ENCODE assay signal across 9 mouse cellular contexts in genomic region chr11:57778349-57778748, GRCm38 (mm10). TPM values are rescaled to one million over a fixed set of nuclear protein-coding genes. Genes with fewer than 3 reads are reported as not detected.
DNase-seq lines count a peak whose midpoint lies in the region; ATAC-seq and TF ChIP-seq lines count a peak whose summit lies in the region.
"Had no signal": no experiment of that assay in that cellular context is flagged by ENCODE, and none has a peak within 500 bp of the region (broad histone marks: within the 10 kb centered on the region; RNA-seq: fewer than 3 reads in every experiment).

No protein-coding gene starts in this region.

- no peaks in the 10 kb centered on the region for H3K27me3 ChIP-seq in midbrain, embryonic 14.5 days (ENCODE audit: control insufficient read depth, insufficient read depth, low read length)
- H3K27me3 ChIP-seq in stomach, embryonic 15.5 days (replicated peaks) = no peaks in the 10 kb centered on the region

- H3K9me3 ChIP-seq in midbrain, embryonic 14.5 days (ENCODE audit: control insufficient read depth, low read length) = no peaks in the 10 kb centered on the region
- no peaks in the 10 kb centered on the region for H3K9me3 ChIP-seq in stomach, embryonic 15.5 days

- H3K4me2 ChIP-seq in midbrain, embryonic 14.5 days (ENCODE audit: low read length) = no peak overlapping the region
- no peak overlapping the region for H3K4me2 ChIP-seq in stomach, embryonic 15.5 days

- peak; percentile 93 for TF ChIP-seq CTCF in cortical plate, adult 2 months (IDR thresholded peaks at IDR 0.05; ENCODE audit: extremely low read depth, insufficient read depth, low read length)

- peak; percentile 34 for DNase-seq in gastrocnemius, postnatal 14 days
- DNase-seq in gastrocnemius, adult 8-10 months (ENCODE audit: low spot score in 2 of 2) = no peak
- DNase-seq in NIH3T3 (ENCODE audit: low read depth) = peak; percentile 86
- peak; percentile 65 for DNase-seq in heart, postnatal 4 days
- peak; percentile 37 for DNase-seq in left cerebral cortex, postnatal 4 days
- peak; percentile 93 for DNase-seq in midbrain, embryonic 14.5 days

- ATAC-seq in midbrain, embryonic 14.5 days (ENCODE audit: low FRiP score, low TSS enrichment) = peak; percentile 55; the same call in 1 of the 2 replicates
- peak; percentile 44; the same call in 1 of the 2 replicates for ATAC-seq in stomach, embryonic 15.5 days (ENCODE audit: insufficient read depth, low FRiP score, low read depth)

- TF ChIP-seq POLR2A in cortical plate, adult 2 months (IDR thresholded peaks at IDR 0.05; ENCODE audit: extremely low read depth, insufficient read depth, low read length) = no peak

- H3K27ac ChIP-seq in cortical plate, adult 2 months (ENCODE audit: insufficient read depth, low read length) = no peak overlapping the region
- H3K27ac ChIP-seq in midbrain, embryonic 14.5 days (replicated peaks; ENCODE audit: low read depth, low read length) = no peak overlapping the region
- H3K27ac ChIP-seq in stomach, embryonic 15.5 days = no peak overlapping the region

- no peak overlapping the region for H3K9ac ChIP-seq in midbrain, embryonic 14.5 days (replicated peaks; ENCODE audit: low read length)
- no peak overlapping the region for H3K9ac ChIP-seq in stomach, embryonic 15.5 days

- H3K4me1 ChIP-seq in cortical plate, adult 2 months (ENCODE audit: control insufficient read depth, insufficient read depth, low read length) = no peaks in the 10 kb centered on the region
- peaks cover 16% of the 10 kb centered on the region for H3K4me1 ChIP-seq in midbrain, embryonic 14.5 days (ENCODE audit: control insufficient read depth, insufficient read depth, low read length)
- 0 out of 2 replicates have a peak, but pooled peaks cover 7% of the 10 kb centered on the region for H3K4me1 ChIP-seq in stomach, embryonic 15.5 days

- H3K4me3 ChIP-seq in cortical plate, adult 2 months (ENCODE audit: insufficient read depth, low read length) = no peak overlapping the region
- H3K4me3 ChIP-seq in midbrain, embryonic 14.5 days (replicated peaks; ENCODE audit: low read depth, low read length) = no peak overlapping the region
- no peak overlapping the region for H3K4me3 ChIP-seq in stomach, embryonic 15.5 days (replicated peaks)

- 28% methylated on average over 5 of the region's 5 CpGs for WGBS in midbrain, embryonic 14.5 days
- 21% methylated on average over 5 of the region's 5 CpGs for WGBS in stomach, embryonic 15.5 days

- peaks cover 8% of the 10 kb centered on the region; the same call in 1 of the 2 replicates for H3K36me3 ChIP-seq in midbrain, embryonic 14.5 days (ENCODE audit: control insufficient read depth, insufficient read depth, low read length)
- H3K36me3 ChIP-seq in stomach, embryonic 15.5 days = no peaks in the 10 kb centered on the region

- intact Hi-C loops in gastrocnemius, postnatal 14 days (cut with DNase I; ENCODE audit: low total_unique reads) = loop anchor here (5.0 kb wide), 1 partner anchor 161 kb away; no protein-coding TSS in a partner anchor
- intact Hi-C loops in left cerebral cortex, postnatal 4 days (cut with DNase I) = loop anchor here (2.0 to 10.0 kb wide), 4 partner anchors 164 to 1644 kb away; no protein-coding TSS in a partner anchor

RNA-seq across cellular contexts. Expression of gene Sap30l, which starts 23.1 kb away (rescaled TPM):
- total RNA-seq in gastrocnemius, postnatal 14 days (2021) = 10 to 100 TPM; 22.9 to 24.5 TPM
- 10 to 100 TPM; 47.2 to 59.8 (median 55.3) TPM for total RNA-seq in gastrocnemius, adult 8-10 months (2022)
- polyA plus RNA-seq in cortical plate, adult 2 months (2012; rRNA removed) = 37.7 and 40.0 TPM in 2 replicates
- total RNA-seq in heart, postnatal 4 days (2021) = 10 to 100 TPM; 31.9 to 36.7 TPM
- 10 to 100 TPM; 32.0 to 35.3 TPM for total RNA-seq in left cerebral cortex, postnatal 4 days (2021)
- polyA plus RNA-seq in midbrain, embryonic 14.5 days (2014; fragmentation: Nextera tagmentation; extraction: Ambion mirVana) = 12.0 and 13.1 TPM in 2 replicates
- 12.4 and 12.6 TPM in 2 replicates for polyA plus RNA-seq in stomach, embryonic 15.5 days (2015; fragmentation: Nextera tagmentation; extraction: Ambion mirVana)

RNA-seq across cellular contexts. Expression of gene Hand1, which starts 54.3 kb away (rescaled TPM):
- total RNA-seq in gastrocnemius, postnatal 14 days (2021) = not detected
- total RNA-seq in gastrocnemius, adult 8-10 months (2022) = not detected
- polyA plus RNA-seq in cortical plate, adult 2 months (2012; rRNA removed) = not detected in 2 replicates
- total RNA-seq in heart, postnatal 4 days (2021) = under 1 TPM; 0.74 to 0.81 TPM
- not detected for total RNA-seq in left cerebral cortex, postnatal 4 days (2021)
- not detected in 2 replicates for polyA plus RNA-seq in midbrain, embryonic 14.5 days (2014; fragmentation: Nextera tagmentation; extraction: Ambion mirVana)
- 4.6 and 6.9 TPM in 2 replicates for polyA plus RNA-seq in stomach, embryonic 15.5 days (2015; fragmentation: Nextera tagmentation; extraction: Ambion mirVana)
- total RNA-seq: layer of hippocampus, postnatal 25 days had no signal

Comparison
In these comparisons a context has a peak if more than half of its experiments do, and no peak if none do; other contexts are left out.
1. DNase-seq: peak in gastrocnemius, postnatal 14 days (single experiment), NIH3T3 (single experiment), heart, postnatal 4 days (single experiment), left cerebral cortex, postnatal 4 days (single experiment) and midbrain, embryonic 14.5 days (single experiment); none in gastrocnemius, adult 8-10 months (0 of 2).